Mouse (Mus musculus) myocyte (in vitro differentiated cells): ENCODE results near the gene Usp37. TPM values are rescaled to one million over a fixed set of nuclear protein-coding genes. Genes with fewer than 3 reads are reported as not detected.
A peak's percentile ranks its signal among the peaks of the same experiment; 100 is the strongest.

Experiments used
- H3K27me3 ChIP-seq: one replicate; pipeline ENCODE4 v1.6.1; 2011; ENCODE audit not compliant: control insufficient read depth, insufficient read depth, insufficient read length
- H3K36me3 ChIP-seq: one replicate; pipeline ENCODE4 v1.6.1; 2011; ENCODE audit not compliant: control insufficient read depth, insufficient read depth
- H3K4me2 ChIP-seq: one replicate; pipeline ENCODE4 v1.6.1; 2011; ENCODE audit warnings: low read depth, control low read depth
- H3K4me3 ChIP-seq: one replicate; pipeline ENCODE4 v1.5.1; 2011; ENCODE audit warnings: mild to moderate bottlenecking, control low read depth, moderate library complexity
- H3K79me2 ChIP-seq: one replicate; pipeline ENCODE4 v1.6.1; 2011; ENCODE audit not compliant: control insufficient read depth, insufficient read depth
- H3ac ChIP-seq: one replicate; pipeline ENCODE4 v1.6.1; 2011; ENCODE audit not compliant: control insufficient read depth, insufficient read length
- CEBPB ChIP-seq: IDR thresholded peaks from 2 replicates; pipeline ENCODE4 v1.6.1; 2011; ENCODE audit warnings: mild to moderate bottlenecking, moderate library complexity; ENCODE audit not compliant: poor library complexity, insufficient read depth, severe bottlenecking
- E2F4 ChIP-seq: IDR thresholded peaks from one replicate; pipeline ENCODE4 v1.6.1; 2011; ENCODE audit warnings: mild to moderate bottlenecking, control low read depth, moderate library complexity; ENCODE audit not compliant: insufficient read depth
- MAX ChIP-seq: IDR thresholded peaks from one replicate; pipeline ENCODE4 v1.6.1; 2011; ENCODE audit warnings: low read depth, mild to moderate bottlenecking, control low read depth
- MYOD1 ChIP-seq, 3 experiments: IDR thresholded peaks; one replicate each; pipeline ENCODE4 v1.6.1; 2011; ENCODE audit warnings: control low read depth in 2 of 3, low read depth in 2 of 3, mild to moderate bottlenecking in 2 of 3, moderate library complexity in 1 of 3; ENCODE audit not compliant: insufficient read length in 2 of 3, control insufficient read depth in 1 of 3
- MYOG ChIP-seq, 3 experiments: IDR thresholded peaks; one replicate each; pipeline ENCODE4 v1.6.1; 2011; ENCODE audit warnings: control low read depth in 2 of 3, low read depth in 2 of 3, mild to moderate bottlenecking in 2 of 3; ENCODE audit not compliant: insufficient read length in 2 of 3, control insufficient read depth in 1 of 3, insufficient read depth in 1 of 3
- POLR2A ChIP-seq: IDR thresholded peaks from one replicate; pipeline ENCODE4 v1.6.1; 2011; ENCODE audit warnings: low read depth, mild to moderate bottlenecking, control low read depth, moderate library complexity; ENCODE audit not compliant: insufficient read length
- POLR2AphosphoS2 ChIP-seq: IDR thresholded peaks from one replicate; pipeline ENCODE4 v1.6.1; 2011; ENCODE audit warnings: low read depth, control low read depth; ENCODE audit not compliant: insufficient read length
- REST ChIP-seq: IDR thresholded peaks from one replicate; pipeline ENCODE4 v1.6.1; 2011; ENCODE audit warnings: mild to moderate bottlenecking, control low read depth, moderate library complexity; ENCODE audit not compliant: insufficient read depth, insufficient read length
- SRF ChIP-seq: IDR thresholded peaks from one replicate; pipeline ENCODE4 v1.6.1; 2011; ENCODE audit warnings: low read depth; ENCODE audit not compliant: control insufficient read depth, insufficient read length
- TCF12 ChIP-seq: IDR thresholded peaks from one replicate; pipeline ENCODE4 v1.6.1; 2011; ENCODE audit warnings: mild to moderate bottlenecking, control low read depth; ENCODE audit not compliant: poor library complexity, insufficient read depth, severe bottlenecking
- TCF3 ChIP-seq: IDR thresholded peaks from one replicate; pipeline ENCODE4 v1.6.1; 2011; ENCODE audit warnings: low read depth, control low read depth; ENCODE audit not compliant: insufficient read length
- USF1 ChIP-seq: IDR thresholded peaks from one replicate; pipeline ENCODE4 v1.6.1; 2011; ENCODE audit warnings: low read depth, mild to moderate bottlenecking, control low read depth, moderate library complexity
- polyA plus RNA-seq: library from polyadenylated mRNA; unstranded; fragments of >200 nt; fragmentation: generic; extraction: Trizol; gene quantifications from one replicate; pipeline ENCODE4 v1.2.1, GENCODE M21; 2012; ENCODE audit warnings: missing spikeins

Usp37 gene
- polyA plus RNA-seq: 2.9 TPM

DNA sequence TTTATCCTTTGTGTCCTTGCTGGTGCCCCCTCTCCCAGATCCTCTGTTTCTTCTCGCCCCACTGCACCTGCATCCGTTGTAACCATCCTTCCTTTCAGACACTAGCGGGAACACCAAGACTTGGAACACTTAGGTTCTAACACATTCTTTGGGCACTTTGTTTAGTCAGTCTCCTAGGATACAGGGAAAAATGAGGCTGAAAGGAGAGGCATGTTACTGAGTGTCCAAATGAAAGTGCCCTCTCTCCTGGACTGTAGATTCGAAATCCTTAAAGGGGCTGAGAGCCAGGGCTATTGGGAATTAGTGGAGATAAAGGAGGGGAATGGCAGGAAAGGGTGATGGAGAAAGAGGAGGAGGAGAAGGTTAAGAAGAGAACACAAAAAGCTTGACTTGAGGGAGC, at the start of gene Usp37:
Usp37 (minus strand) TSS at position 101 of the 400 bp plus-strand sequence.
- H3ac ChIP-seq: no peak within 1 kb of the TSS
- no peaks in the 10 kb centered on the region for H3K36me3 ChIP-seq
- H3K27me3 ChIP-seq: peaks cover 14% of the 10 kb centered on the region
- TF ChIP-seq MYOD1 (IDR thresholded peaks at IDR 0.05; ENCODE audit: control insufficient read depth in 1 of 3, insufficient read length in 2 of 3, low read depth in 2 of 3) (no peak), POLR2AphosphoS2 (no peak), TCF3 (no peak), TCF12 (no peak)
- no peaks in the 10 kb centered on the region for H3K79me2 ChIP-seq
- H3K4me3 ChIP-seq: no peak within 1 kb of the TSS
- H3K4me2 ChIP-seq: no peak within 1 kb of the TSS

DNA sequence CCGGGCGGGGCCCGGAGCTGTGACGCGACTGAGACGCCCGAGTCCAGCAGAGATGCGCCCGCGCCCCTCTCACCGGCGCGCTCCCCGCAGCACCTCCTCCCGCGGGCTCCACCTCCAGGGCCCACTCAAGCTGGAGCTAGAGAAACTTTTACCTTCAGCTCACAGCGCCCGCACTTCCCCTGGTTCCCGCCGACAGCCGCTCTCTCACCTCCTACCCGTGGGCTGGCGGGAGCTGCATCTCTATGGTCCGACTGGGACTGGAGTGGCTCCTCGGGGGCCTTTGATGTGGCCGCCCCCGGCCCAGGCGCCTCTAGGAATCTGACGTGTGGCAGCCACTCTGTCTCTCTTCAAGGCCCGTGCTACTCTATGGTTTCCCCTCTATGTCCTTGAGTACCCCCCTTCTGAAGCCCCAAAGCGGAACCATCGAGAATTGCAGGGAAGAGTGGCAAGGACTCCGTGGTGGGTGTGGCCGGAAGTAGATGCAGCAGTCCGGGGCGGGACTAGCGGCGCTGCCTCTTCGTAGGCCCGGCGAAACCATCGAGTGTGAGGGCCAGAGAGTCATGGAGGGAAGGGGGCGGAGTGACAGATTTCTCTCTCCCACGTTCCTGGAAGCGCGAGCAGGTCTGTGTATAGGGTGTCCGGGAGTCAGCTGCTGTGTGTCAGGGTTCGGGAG, 43.8 kb upstream of the Usp37 start, which contains the start of the genes Zfp142 and Bcs1l:
Zfp142 (minus strand) TSS at position 474 of the 673 bp plus-strand sequence.
Bcs1l (plus strand) TSS at position 517 of the 673 bp plus-strand sequence.
- TF ChIP-seq REST (no peak), CEBPB (no peak), SRF (no peak), USF1 (no peak), MYOD1 (IDR thresholded peaks at IDR 0.05; ENCODE audit: control insufficient read depth in 1 of 3, insufficient read length in 2 of 3, low read depth in 2 of 3) (no peak), POLR2AphosphoS2 (peak; percentile 69), POLR2A (peak; percentile 51), E2F4 (peak; percentile 23), MAX (no peak), MYOG (IDR thresholded peaks at IDR 0.05; ENCODE audit: control insufficient read depth in 1 of 3, insufficient read depth in 1 of 3, insufficient read length in 2 of 3, low read depth in 2 of 3) (no peak), TCF12 (no peak), TCF3 (no peak)
- Histone ChIP-seq H3K36me3 (peaks cover 10% of the 10 kb centered on the region), H3K79me2 (peaks cover 40% of the 10 kb centered on the region), H3ac (peak within 1 kb of the TSS; percentile 49), H3K4me2 (peak within 1 kb of the TSS; percentile 84), H3K4me3 (peak within 1 kb of the TSS; percentile 66), H3K27me3 (no peaks in the 10 kb centered on the region)

DNA sequence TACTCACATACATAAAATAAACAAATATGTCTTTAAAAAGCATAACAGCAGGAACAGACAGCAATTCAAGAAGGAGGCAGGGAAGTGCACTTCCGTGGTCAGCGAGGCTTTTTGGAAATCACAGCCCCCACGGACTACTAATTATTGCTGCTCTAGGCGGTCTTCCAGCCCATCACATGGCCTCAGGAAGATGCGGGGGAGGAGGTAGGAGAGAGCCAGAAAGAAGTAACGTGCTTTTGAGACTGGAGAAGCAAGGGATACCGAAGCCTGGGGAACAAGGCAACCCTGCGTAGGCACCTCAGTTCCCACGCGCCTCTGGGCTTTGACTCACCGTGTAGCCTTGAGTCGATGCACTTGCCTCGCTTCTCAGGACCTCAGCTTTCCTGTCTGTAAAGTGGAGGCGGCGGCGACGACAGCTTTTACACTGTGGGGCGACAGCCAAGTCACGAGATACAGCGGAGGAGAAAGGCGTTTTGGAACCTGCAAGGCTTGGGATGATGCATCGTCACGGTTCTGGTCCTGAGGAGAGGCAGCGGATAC, 43.2 kb upstream of the Usp37 start:
- peak overlapping the region; percentile 66 for H3K4me3 ChIP-seq
- H3K27me3 ChIP-seq: no peaks in the 10 kb centered on the region
- TF ChIP-seq E2F4: no peak
- TF ChIP-seq POLR2A: peak; percentile 3
- TF ChIP-seq REST: no peak
- TF ChIP-seq USF1: peak; percentile 36
- no peak for TF ChIP-seq TCF12
- TF ChIP-seq POLR2AphosphoS2: no peak
- no peak for TF ChIP-seq MYOG (IDR thresholded peaks at IDR 0.05; ENCODE audit: control insufficient read depth in 1 of 3, insufficient read depth in 1 of 3, insufficient read length in 2 of 3, low read depth in 2 of 3)
- TF ChIP-seq TCF3: no peak
- H3ac ChIP-seq: peak overlapping the region; percentile 49
- peak overlapping the region; percentile 84 for H3K4me2 ChIP-seq
- peaks cover 10% of the 10 kb centered on the region for H3K36me3 ChIP-seq
- H3K79me2 ChIP-seq: peaks cover 46% of the 10 kb centered on the region

DNA sequence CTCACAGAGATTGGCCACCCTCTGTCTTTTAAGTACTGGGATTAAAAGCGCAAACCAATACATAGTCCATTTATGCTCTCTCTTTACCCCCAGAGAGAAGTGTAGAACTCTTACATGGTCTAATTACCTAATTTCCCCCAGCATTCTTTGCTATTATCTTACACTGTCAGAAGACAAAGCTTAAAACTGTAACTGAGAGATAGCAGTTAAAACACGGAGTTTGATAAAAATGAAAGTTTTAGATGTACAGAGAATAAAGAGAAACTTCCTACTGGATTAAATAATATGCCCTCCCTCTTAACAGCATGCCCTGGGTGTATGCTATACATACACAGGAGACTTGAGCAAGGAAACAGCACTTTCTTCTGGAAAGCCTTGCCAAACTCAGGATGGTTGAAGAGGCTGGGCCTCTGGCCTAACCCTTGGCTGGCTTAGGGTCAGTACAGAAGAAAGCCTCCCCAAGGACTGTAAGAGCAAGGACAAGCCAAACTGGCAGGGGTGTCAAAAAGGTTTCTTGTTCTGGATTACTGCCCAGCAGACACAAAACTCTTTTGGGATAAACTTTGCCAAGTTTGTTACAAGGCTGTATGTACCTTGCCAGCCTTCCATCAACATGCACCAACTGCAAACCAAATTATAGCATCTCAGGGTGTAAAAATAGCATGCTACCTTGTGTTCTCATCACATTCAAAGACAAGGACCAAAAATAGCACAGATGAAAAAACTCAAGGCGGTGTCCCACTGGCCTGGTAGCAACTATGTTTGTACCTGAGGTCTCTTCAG, 40.7 kb upstream of the Usp37 start:
- no peak overlapping the region for H3ac ChIP-seq
- H3K36me3 ChIP-seq: peaks cover 22% of the 10 kb centered on the region
- peak overlapping the region; percentile 8 for H3K4me2 ChIP-seq
- no peak overlapping the region for H3K4me3 ChIP-seq
- TF ChIP-seq TCF3: no peak
- no peak for TF ChIP-seq E2F4
- no peak for TF ChIP-seq TCF12
- no peak for TF ChIP-seq POLR2AphosphoS2
- TF ChIP-seq MYOD1 (IDR thresholded peaks at IDR 0.05; ENCODE audit: control insufficient read depth in 1 of 3, insufficient read length in 2 of 3, low read depth in 2 of 3): peak in 1 of 3 experiments; percentile 11
- TF ChIP-seq POLR2A: no peak
- peaks cover 48% of the 10 kb centered on the region for H3K79me2 ChIP-seq
- no peaks in the 10 kb centered on the region for H3K27me3 ChIP-seq

DNA sequence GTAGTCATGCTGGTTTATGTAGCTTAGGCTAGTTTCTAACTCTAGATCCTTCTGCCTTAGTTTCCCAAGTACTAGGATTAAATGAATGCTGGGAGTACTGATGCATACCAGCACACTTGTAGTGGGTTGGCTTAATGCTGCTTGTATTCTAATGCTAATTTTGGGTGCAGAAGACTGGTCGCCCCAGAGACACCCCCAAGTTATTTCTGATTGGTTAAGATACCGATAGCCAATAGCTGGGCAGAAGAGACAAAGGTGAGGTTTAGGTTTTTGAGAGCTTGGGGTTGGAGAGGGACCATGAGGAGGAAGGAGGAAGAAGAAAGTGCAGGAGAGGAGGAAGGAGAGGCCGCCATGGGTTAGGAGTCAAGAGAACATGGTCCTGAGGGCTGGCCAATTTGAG, 38.5 kb upstream of the Usp37 start:
- peaks cover 32% of the 10 kb centered on the region for H3K36me3 ChIP-seq
- H3K27me3 ChIP-seq: no peaks in the 10 kb centered on the region
- peaks cover 48% of the 10 kb centered on the region for H3K79me2 ChIP-seq
- no peak overlapping the region for H3K4me2 ChIP-seq
- no peak overlapping the region for H3K4me3 ChIP-seq
- TF ChIP-seq TCF3 (no peak), POLR2AphosphoS2 (no peak), E2F4 (no peak), REST (no peak), MYOD1 (IDR thresholded peaks at IDR 0.05; ENCODE audit: control insufficient read depth in 1 of 3, insufficient read length in 2 of 3, low read depth in 2 of 3) (no peak), USF1 (no peak), TCF12 (no peak), SRF (no peak), POLR2A (no peak), MAX (no peak), MYOG (IDR thresholded peaks at IDR 0.05; ENCODE audit: control insufficient read depth in 1 of 3, insufficient read depth in 1 of 3, insufficient read length in 2 of 3, low read depth in 2 of 3) (no peak), CEBPB (no peak)
- no peak overlapping the region for H3ac ChIP-seq
